28 mouse cellular contexts compared by ENCODE assay signal in the genomic region with DNA sequence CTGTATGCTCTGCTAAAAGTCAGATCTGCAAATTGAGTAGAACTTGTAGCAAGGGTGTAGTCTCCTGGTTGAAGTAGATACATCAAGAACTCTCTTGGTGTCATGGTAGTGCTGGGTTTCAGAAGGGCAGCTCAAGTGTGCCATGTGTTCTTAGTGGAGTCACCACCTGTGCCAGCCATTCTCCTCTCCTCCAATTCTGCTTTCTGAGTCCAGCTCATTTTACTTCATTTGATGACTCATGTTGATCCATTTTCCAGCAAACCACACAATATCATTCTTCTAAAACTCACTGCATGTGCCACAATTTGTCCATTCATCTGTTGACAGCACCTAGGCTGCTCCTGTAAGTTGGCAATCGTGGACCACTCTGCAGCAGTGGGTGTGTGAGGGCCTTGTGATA.
"Had no signal": no experiment of that assay in that cellular context is flagged by ENCODE, and none has a peak within 500 bp of the region (broad histone marks: within the 10 kb centered on the region; RNA-seq: fewer than 3 reads in every experiment).

No protein-coding gene starts in this region.

- H3K4me3 ChIP-seq: gastrocnemius, adult 2 months; heart, embryonic 10.5 days; heart, embryonic 12.5 days; hindbrain, embryonic 10.5 days; hindbrain, embryonic 12.5 days; intestine, embryonic 15.5 days; kidney, embryonic 15.5 days; limb, embryonic 13.5 days; limb, embryonic 15.5 days; liver, embryonic 12.5 days had no signal

- H3K36me3 ChIP-seq: intestine, embryonic 15.5 days had no signal

- H3K4me2 ChIP-seq: heart, embryonic 12.5 days; hindbrain, embryonic 12.5 days; hindbrain, embryonic 14.5 days; intestine, embryonic 15.5 days; kidney, embryonic 15.5 days; limb, embryonic 13.5 days; limb, embryonic 15.5 days; liver, embryonic 12.5 days had no signal

- H3K9ac ChIP-seq: heart, embryonic 12.5 days; hindbrain, embryonic 12.5 days; hindbrain, embryonic 14.5 days; intestine, embryonic 15.5 days; kidney, embryonic 15.5 days; limb, embryonic 13.5 days; limb, embryonic 15.5 days; liver, embryonic 12.5 days; liver, embryonic 14.5 days had no signal

- H3K9me3 ChIP-seq: heart, embryonic 10.5 days; heart, embryonic 12.5 days; hindbrain, embryonic 10.5 days; hindbrain, embryonic 12.5 days; intestine, embryonic 15.5 days; kidney, embryonic 15.5 days; limb, embryonic 13.5 days; limb, embryonic 15.5 days; liver, embryonic 12.5 days had no signal

- H3K27ac ChIP-seq: gastrocnemius, adult 2 months; heart, embryonic 10.5 days; hindbrain, embryonic 10.5 days; hindbrain, embryonic 12.5 days; hindbrain, embryonic 14.5 days; intestine, embryonic 15.5 days; kidney, embryonic 15.5 days; kidney, postnatal 0 days; limb, embryonic 13.5 days; limb, embryonic 15.5 days; liver, embryonic 12.5 days; liver, embryonic 14.5 days had no signal

- DNase-seq: gastrocnemius, adult 2 months; gastrocnemius, postnatal 10 days; gastrocnemius, postnatal 25 days; heart, adult 18-20 months; heart, postnatal 10 days; heart, postnatal 4 days; kidney, adult 11 months; kidney, adult 2 months; kidney, adult 9 months; kidney, postnatal 14 days; kidney, postnatal 36 days; layer of hippocampus, adult 9-11 months; layer of hippocampus, postnatal 36 days; left cerebral cortex, postnatal 4 days had no signal

- ATAC-seq: hindbrain, embryonic 16.5 days; inflammation-experienced regulatory T-cells, adult 6 months; intestine, embryonic 15.5 days; liver, embryonic 12.5 days had no signal

- H3K4me1 ChIP-seq: heart, embryonic 10.5 days; heart, embryonic 12.5 days; hindbrain, embryonic 10.5 days; hindbrain, embryonic 12.5 days; intestine, embryonic 15.5 days; kidney, embryonic 15.5 days; limb, embryonic 13.5 days; limb, embryonic 15.5 days had no signal

- H3K27me3 ChIP-seq: heart, embryonic 12.5 days; hindbrain, embryonic 12.5 days; intestine, embryonic 15.5 days; kidney, embryonic 15.5 days; limb, embryonic 13.5 days; limb, embryonic 15.5 days; liver, embryonic 12.5 days had no signal
